Mouse (Mus musculus): ENCODE measurements at regions not wholly inside any gene's neighbourhood (a gene's known extent, or its start where the extent isn't known, plus 50 kb on each side); places are given as distances from the start of the nearest gene placed in this dataset.

GRCm38 (mm10) chr11:31770881-31771280 is 99.2 kb upstream of the Bod1 start:
- TF ChIP-seq CTCF (IDR thresholded peaks at IDR 0.05; ENCODE audit: low read depth, low read length), result no peak
- TF ChIP-seq POLR2A (IDR thresholded peaks at IDR 0.05; ENCODE audit: insufficient read depth, low read length), result no peak

All from ES-Bruce4 (cell line).